Mouse (Mus musculus) liver, embryonic 16.5 days (tissue): Measurements from ENCODE around the gene Ppip5k2. TPM values are rescaled to one million over a fixed set of nuclear protein-coding genes. Genes with fewer than 3 reads are reported as not detected.

Experiments
- ATAC-seq: fragments of 200-750 bp; cut with Nextera tagmentation; 2 replicates; pipeline ENCODE4 v1.8.0; 2017; ENCODE audit warnings: low read depth, mild to moderate bottlenecking, moderate number of reproducible peaks, moderate library complexity
- H3K27ac ChIP-seq: fragments of 300-500 bp; sonication (generic); 2 replicates; pipeline ENCODE4 v1.5.1; 2014; ENCODE audit warnings: mild to moderate bottlenecking, low read length
- H3K27me3 ChIP-seq: fragments of 300-500 bp; sonication (generic); 2 replicates; pipeline ENCODE4 v1.6.1; 2014; ENCODE audit warnings: low read depth, low read length, mixed read lengths; ENCODE audit not compliant: control insufficient read depth, insufficient read depth
- H3K36me3 ChIP-seq: fragments of 300-500 bp; sonication (generic); 2 replicates; pipeline ENCODE4 v1.6.1; 2014; ENCODE audit warnings: mild to moderate bottlenecking; ENCODE audit not compliant: control insufficient read depth, insufficient read depth
- H3K4me1 ChIP-seq: fragments of 300-500 bp; sonication (generic); 2 replicates; pipeline ENCODE4 v1.6.1; 2014; ENCODE audit warnings: low read depth, low read length, mixed read lengths; ENCODE audit not compliant: control insufficient read depth
- H3K4me2 ChIP-seq: fragments of 300-500 bp; sonication (generic); 2 replicates; pipeline ENCODE4 v1.6.1; 2014; ENCODE audit warnings: low read depth, low read length, mixed read lengths
- H3K4me3 ChIP-seq: fragments of 300-500 bp; sonication (generic); 2 replicates; pipeline ENCODE4 v1.5.1; 2014; ENCODE audit warnings: low read depth, mild to moderate bottlenecking, low read length
- H3K9ac ChIP-seq: fragments of 300-500 bp; sonication (generic); 2 replicates; pipeline ENCODE4 v1.6.1; 2014; ENCODE audit warnings: low read depth, low read length
- H3K9me3 ChIP-seq: fragments of 300-500 bp; sonication (generic); replicated peaks from 2 replicates; pipeline ENCODE4 v1.6.1; 2016; ENCODE audit warnings: low read length; ENCODE audit not compliant: control insufficient read depth
- WGBS: fragments of 180-500 bp; shearing (Covaris S2); extraction: QIAGEN DNeasy Blood & Tissue Kit; methylation state at CpG from one replicate; pipeline ENCODE4 v1.1.7; 2014; ENCODE audit not compliant: insufficient replicate concordance; 5-methylcytosine and 5-hydroxymethylcytosine counted together
- polyA plus RNA-seq: library from polyadenylated mRNA; unstranded; fragments of >200 nt; fragmentation: Nextera tagmentation; extraction: Ambion mirVana; gene quantifications from 2 replicates; pipeline ENCODE4 v1.2.1, GENCODE M21; 2015

Gene Ppip5k2
- polyA plus RNA-seq, 1 experiment from 2014 or later, result 11.1 TPM

DNA sequence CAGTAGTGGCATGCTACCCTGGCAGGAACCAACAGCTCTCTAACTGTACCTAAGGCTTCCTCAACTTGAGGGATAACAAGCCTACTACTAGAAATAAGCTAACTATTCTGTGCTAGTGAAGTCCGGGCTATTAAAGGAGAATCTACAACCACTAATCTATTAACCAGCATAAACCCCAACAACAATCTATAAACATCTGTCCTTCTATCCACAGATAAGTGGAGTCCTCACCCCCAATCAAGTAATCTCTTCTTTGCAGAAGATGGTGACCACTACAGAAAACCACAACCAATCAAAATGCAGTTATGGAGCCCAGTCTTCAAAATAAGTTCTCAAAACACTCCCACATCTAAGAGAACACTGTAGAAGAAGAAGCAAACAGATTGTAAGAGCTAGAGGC is 27.1 kb downstream of the Ppip5k2 start:
- no peak overlapping the region for H3K4me2 ChIP-seq
- H3K36me3 ChIP-seq, result peaks cover 14% of the 10 kb centered on the region; the same call in 1 of the 2 replicates
- no peak overlapping the region for H3K27ac ChIP-seq
- H3K9ac ChIP-seq, result no peak overlapping the region
- no peaks in the 10 kb centered on the region for H3K9me3 ChIP-seq
- H3K27me3 ChIP-seq, result no peaks in the 10 kb centered on the region
- peak; percentile 81 for ATAC-seq
- WGBS, result 21% methylated on average over 1 of the region's 1 CpGs
- H3K4me1 ChIP-seq, result peaks cover 6% of the 10 kb centered on the region
- H3K4me3 ChIP-seq, result no peak overlapping the region

DNA sequence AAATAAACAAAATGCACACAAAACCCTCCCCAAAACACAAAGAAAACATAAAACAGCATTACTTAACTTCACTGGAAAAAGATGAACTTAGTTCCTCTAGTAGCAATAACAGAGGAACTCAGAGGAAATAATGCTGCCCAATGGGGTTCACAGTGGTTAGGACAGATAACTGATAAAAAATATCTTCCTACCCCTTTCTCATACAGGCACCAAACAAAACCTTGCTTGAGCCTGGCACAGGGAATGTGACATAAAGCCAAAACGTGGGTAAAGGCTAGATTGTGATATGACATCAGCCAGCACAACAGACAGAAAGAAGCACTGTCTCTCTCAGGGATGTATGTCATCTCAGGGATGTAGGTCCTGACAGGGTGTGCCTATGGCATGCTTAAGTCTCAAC is 40.9 kb downstream of the Ppip5k2 start:
- H3K9me3 ChIP-seq, result no peaks in the 10 kb centered on the region
- no peak for ATAC-seq
- 29% methylated on average over 1 of the region's 1 CpGs for WGBS

DNA sequence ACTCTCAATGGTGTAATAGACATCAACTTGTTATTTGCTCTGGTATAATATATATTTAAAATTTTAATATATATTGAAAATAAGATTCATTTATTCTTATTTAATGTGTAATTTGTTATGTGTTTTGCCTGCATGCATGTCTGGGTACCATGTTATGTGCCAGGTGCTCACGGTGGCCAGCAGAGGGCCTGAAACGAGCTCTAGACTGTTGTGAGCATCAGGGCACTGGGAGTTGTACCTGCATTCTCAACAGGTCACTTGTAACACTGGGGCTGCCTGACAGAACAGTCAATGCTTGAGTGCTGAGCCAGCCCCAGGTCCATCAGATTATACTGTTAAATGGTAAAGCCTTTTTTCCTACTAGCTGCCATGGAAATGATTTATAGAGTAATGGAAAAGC is 43.5 kb downstream of the Ppip5k2 start:
- H3K4me2 ChIP-seq, result no peak overlapping the region
- H3K9ac ChIP-seq, result no peak overlapping the region
- no peak for ATAC-seq
- H3K27ac ChIP-seq, result no peak overlapping the region
- 70% methylated on average over 2 of the region's 2 CpGs for WGBS
- H3K4me3 ChIP-seq, result no peak overlapping the region
- H3K27me3 ChIP-seq, result no peaks in the 10 kb centered on the region
- peaks cover 2% of the 10 kb centered on the region for H3K36me3 ChIP-seq
- no peaks in the 10 kb centered on the region for H3K9me3 ChIP-seq
- no peaks in the 10 kb centered on the region for H3K4me1 ChIP-seq

More for the DNA sequence above, 40.9 kb downstream of the Ppip5k2 start:
- Histone ChIP-seq H3K4me2 (no peak overlapping the region), H3K4me1 (no peaks in the 10 kb centered on the region), H3K36me3 (peaks cover 7% of the 10 kb centered on the region), H3K9ac (no peak overlapping the region), H3K27me3 (no peaks in the 10 kb centered on the region), H3K4me3 (no peak overlapping the region), H3K27ac (no peak overlapping the region)

DNA sequence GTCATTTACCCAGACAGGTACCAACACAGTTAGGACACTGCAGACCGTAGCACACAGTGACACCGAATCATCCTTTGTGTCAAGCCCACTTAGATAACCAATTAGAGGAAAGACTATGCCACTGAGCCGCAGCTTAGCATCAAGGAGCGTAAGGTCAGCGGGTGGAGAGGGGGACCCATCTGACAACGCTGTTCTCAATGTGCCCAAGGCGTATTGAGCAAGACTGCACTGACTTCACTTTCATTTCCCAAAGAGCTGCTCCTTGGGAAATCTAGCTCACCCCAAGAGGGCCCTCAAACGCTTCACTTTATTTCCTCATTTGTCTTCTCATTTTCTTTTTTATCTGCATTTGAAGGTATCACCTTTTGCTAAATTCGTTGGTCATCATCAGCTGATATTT is 51.8 kb downstream of the Ppip5k2 start:
- no peak overlapping the region for H3K4me2 ChIP-seq
- H3K27me3 ChIP-seq, result no peaks in the 10 kb centered on the region
- no peaks in the 10 kb centered on the region for H3K9me3 ChIP-seq
- peaks cover 2% of the 10 kb centered on the region; the same call in 1 of the 2 replicates for H3K36me3 ChIP-seq
- ATAC-seq, result 0 out of 2 replicates have a peak, but pooled peaks have one; percentile 21
- H3K4me3 ChIP-seq, result no peak overlapping the region
- H3K27ac ChIP-seq, result no peak overlapping the region
- no peaks in the 10 kb centered on the region for H3K4me1 ChIP-seq
- WGBS, result 77% methylated on average over 9 of the region's 9 CpGs
- H3K9ac ChIP-seq, result no peak overlapping the region

DNA sequence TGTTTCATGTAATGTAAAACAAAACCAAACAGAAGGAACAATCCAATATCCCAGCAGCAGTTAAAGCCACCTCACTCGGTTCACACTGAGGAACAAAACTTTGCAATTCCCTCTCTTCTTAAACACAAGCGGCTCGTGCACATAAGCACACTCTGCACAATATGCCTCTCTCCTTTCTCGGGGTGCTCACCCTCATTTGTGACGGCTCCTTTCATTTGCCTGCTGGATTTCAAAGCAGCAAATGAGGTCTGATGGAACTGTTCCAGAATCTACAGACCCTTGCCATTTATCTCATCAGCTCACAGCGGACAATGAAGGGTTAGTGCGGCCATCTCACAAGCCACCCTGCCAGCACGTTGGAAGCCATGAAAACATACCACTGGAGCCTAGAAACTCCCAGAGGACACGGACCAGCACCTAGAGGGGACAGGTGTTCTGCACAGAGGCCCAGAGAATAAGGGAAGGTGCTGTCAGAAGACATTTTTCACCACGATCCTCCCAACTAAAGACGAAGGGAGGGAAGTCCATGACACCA is 55.8 kb downstream of the Ppip5k2 start:
- Histone ChIP-seq H3K9me3 (no peaks in the 10 kb centered on the region), H3K27me3 (no peaks in the 10 kb centered on the region), H3K9ac (no peak overlapping the region), H3K4me1 (no peaks in the 10 kb centered on the region), H3K4me2 (no peak overlapping the region), H3K27ac (no peak overlapping the region), H3K36me3 (peaks cover 2% of the 10 kb centered on the region; the same call in 1 of the 2 replicates), H3K4me3 (no peak overlapping the region)
- no peak for ATAC-seq
- WGBS, result 75% methylated on average over 11 of the region's 11 CpGs

DNA sequence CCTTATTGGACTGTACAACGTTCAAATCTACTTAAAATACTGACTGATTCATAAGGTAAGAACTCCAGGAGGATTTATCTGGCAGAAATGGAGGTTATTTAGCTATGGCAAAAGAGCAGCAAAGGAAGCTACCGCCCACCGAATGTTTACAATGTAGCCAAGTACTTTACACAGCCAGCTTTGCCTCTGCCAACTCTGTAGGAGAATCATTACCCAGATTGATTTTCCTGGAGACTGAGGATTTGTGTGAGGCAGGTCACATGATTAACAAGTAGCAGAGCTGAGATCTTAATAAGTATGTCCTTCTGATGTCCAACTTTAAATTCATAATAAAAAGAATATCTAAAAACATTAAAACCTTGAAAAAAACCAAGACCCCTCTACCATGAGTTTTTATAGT is 59.7 kb downstream of the Ppip5k2 start:
- peaks cover 5% of the 10 kb centered on the region; the same call in 1 of the 2 replicates for H3K36me3 ChIP-seq
- H3K9me3 ChIP-seq, result no peaks in the 10 kb centered on the region
- no peak overlapping the region for H3K4me3 ChIP-seq
- ATAC-seq, result no peak
- H3K9ac ChIP-seq, result no peak overlapping the region
- 74% methylated on average over 3 of the region's 3 CpGs for WGBS
- H3K4me1 ChIP-seq, result no peaks in the 10 kb centered on the region
- H3K4me2 ChIP-seq, result no peak overlapping the region
- H3K27ac ChIP-seq, result no peak overlapping the region
- H3K27me3 ChIP-seq, result no peaks in the 10 kb centered on the region

DNA sequence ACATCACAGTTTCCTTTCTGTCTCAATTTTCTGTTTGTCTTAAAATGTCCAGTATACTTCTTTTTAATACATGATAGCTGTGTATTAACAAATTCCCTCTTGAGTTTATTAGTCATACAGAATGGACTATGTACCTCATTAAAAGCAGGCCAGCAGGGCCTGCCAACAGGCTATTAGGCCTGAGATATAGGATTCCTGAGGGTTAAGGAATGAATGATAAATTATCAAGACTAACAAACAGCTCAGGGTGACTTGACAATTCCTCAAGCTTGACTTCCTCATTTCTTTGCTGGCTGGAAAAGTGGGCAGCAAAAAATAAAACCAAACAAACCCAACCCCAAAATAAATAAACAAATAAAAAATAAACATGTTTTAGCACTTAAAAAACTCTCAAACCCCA is 64.8 kb downstream of the Ppip5k2 start:
- Histone ChIP-seq H3K27ac (no peak overlapping the region), H3K27me3 (no peaks in the 10 kb centered on the region), H3K4me2 (no peak overlapping the region), H3K4me3 (no peak overlapping the region), H3K36me3 (peaks cover 5% of the 10 kb centered on the region; the same call in 1 of the 2 replicates), H3K9ac (no peak overlapping the region), H3K4me1 (no peaks in the 10 kb centered on the region), H3K9me3 (no peaks in the 10 kb centered on the region)
- no peak for ATAC-seq

DNA sequence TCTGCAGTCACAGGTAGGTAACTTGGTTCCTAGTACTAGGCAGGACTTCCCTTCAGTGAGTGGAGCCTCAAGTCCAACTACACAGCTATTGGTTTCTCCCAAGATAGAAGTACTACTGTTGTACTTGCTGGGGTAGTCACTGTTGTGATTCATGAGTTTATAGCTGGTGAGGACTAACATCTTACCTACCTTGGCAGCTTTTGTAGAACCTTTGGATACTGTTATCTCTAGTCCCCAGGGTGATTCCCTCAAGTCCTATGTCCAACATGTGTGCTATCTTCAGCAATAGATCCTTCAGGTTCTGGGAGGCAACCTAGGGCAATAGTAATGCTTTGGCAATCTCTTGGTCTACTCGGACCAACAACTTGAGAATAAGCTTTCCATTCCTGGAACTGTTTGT is 65.6 kb downstream of the Ppip5k2 start:
- WGBS, result 78% methylated on average over 1 of the region's 1 CpGs

DNA sequence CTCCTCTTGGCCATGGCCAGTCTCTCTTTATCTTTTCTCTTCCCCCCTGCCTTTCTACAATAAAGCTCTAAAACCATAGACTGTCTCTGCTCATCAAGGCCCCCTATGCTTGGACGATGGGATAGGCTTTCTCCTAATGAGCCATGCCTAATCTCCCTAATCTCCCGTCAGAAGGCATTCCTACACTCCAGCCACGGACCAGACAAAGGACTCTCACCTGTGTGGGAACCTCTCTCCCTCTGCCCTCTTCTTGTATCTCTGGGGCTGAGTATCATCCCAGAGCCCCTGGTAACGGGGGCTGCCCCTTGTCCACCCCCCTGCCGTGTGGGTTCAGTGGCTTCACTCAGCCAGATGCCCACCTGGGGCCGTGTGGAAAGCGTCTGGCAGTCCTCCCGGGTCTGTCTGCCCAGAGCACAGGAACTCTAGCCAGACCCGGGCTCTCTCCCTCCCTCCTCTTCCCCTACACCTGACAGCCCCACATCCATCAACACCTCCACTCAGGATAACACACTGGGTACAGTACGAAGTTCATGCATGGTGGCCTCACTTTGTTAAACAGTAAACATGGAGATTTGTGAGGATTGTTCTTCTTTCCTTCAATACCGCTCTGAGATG is 71.1 kb downstream of the Ppip5k2 start:
- H3K4me2 ChIP-seq, result no peak overlapping the region
- peak; percentile 51 for ATAC-seq
- H3K27ac ChIP-seq, result no peak overlapping the region
- H3K9ac ChIP-seq, result no peak overlapping the region
- no peaks in the 10 kb centered on the region for H3K4me1 ChIP-seq
- WGBS, result 23% methylated on average over 11 of the region's 11 CpGs
- H3K36me3 ChIP-seq, result no peaks in the 10 kb centered on the region
- no peak overlapping the region for H3K4me3 ChIP-seq
- no peaks in the 10 kb centered on the region for H3K9me3 ChIP-seq
- H3K27me3 ChIP-seq, result no peaks in the 10 kb centered on the region

More for the DNA sequence above, 65.6 kb downstream of the Ppip5k2 start:
- ATAC-seq, result no peak
- H3K9me3 ChIP-seq, result no peaks in the 10 kb centered on the region
- peaks cover 5% of the 10 kb centered on the region; the same call in 1 of the 2 replicates for H3K36me3 ChIP-seq
- no peak overlapping the region for H3K9ac ChIP-seq
- H3K27ac ChIP-seq, result no peak overlapping the region
- H3K4me3 ChIP-seq, result no peak overlapping the region
- H3K4me1 ChIP-seq, result no peaks in the 10 kb centered on the region
- H3K4me2 ChIP-seq, result no peak overlapping the region
- H3K27me3 ChIP-seq, result no peaks in the 10 kb centered on the region
